Mouse (Mus musculus): ENCODE results near the gene 1700037H04Rik.

DNA sequence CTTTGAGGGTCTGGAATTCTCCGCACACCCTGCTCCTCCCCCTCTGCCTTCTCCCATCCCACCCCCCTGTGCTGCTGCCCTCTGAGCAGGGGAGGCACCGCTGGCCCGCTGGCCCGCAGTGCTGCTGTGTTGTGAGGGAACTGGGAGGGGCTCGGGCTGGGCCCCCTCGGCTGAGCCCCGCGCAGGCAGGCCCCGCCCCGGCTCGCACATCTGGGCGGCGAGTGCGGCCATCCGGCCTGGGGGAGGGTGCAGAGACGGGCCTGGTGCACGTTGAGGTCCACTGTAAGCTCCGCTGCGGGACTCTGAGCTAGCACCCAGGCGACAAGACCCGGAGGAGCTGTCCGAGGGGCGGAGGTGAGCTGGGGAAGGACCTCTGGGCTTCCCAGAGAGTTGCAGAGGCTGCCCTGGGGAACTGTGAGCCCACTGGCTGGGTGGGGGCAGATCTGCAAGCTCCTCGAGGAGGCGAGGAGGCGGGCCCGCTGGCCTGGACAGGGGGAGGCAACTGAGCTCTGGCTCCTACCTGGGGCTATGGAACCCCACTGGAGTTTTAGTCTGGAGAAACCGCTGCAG, 32.6 kb downstream of the 1700037H04Rik start, which contains the start of gene Hspa12b:
- no peak for TF ChIP-seq CTCF (IDR thresholded peaks at IDR 0.05; ENCODE audit: low read depth)
- TF ChIP-seq EP300 (IDR thresholded peaks at IDR 0.05; ENCODE audit: low read depth): no peak

Data from liver, postnatal 0 days (tissue).